Mouse (Mus musculus) hindbrain, postnatal 0 days (tissue): ENCODE measurements around the gene Gtse1. TPM values are rescaled to one million over a fixed set of nuclear protein-coding genes. Genes with fewer than 3 reads are reported as not detected.
A peak's percentile ranks its signal among the peaks of the same experiment; 100 is the strongest.

Experiments used
- ATAC-seq: fragments of 200-750 bp; cut with Nextera tagmentation; 2 replicates; pipeline ENCODE4 v1.8.0; 2017; ENCODE audit warnings: mild to moderate bottlenecking, moderate TSS enrichment, moderate library complexity
- DNase-seq: peaks from one replicate; pipeline ENCODE4 v3.0.0-alpha.2; 2015; ENCODE audit warnings: low spot score
- H3K27ac ChIP-seq: fragments of 300-500 bp; sonication (generic); 2 replicates; pipeline ENCODE4 v1.5.1; 2014; ENCODE audit warnings: mild to moderate bottlenecking
- H3K27me3 ChIP-seq: fragments of 300-500 bp; sonication (generic); 2 replicates; pipeline ENCODE4 v1.6.1; 2014; ENCODE audit warnings: low read length, mixed read lengths; ENCODE audit not compliant: insufficient read depth
- H3K36me3 ChIP-seq: fragments of 300-500 bp; sonication (generic); 2 replicates; pipeline ENCODE4 v1.6.1; 2014; ENCODE audit warnings: low read length, mixed read lengths; ENCODE audit not compliant: insufficient read depth
- H3K4me1 ChIP-seq: fragments of 300-500 bp; sonication (generic); 2 replicates; pipeline ENCODE4 v1.6.1; 2014; ENCODE audit warnings: antibody characterized with exemption, low read length, mixed read lengths; ENCODE audit not compliant: insufficient read depth
- H3K4me2 ChIP-seq: fragments of 300-500 bp; sonication (generic); 2 replicates; pipeline ENCODE4 v1.6.1; 2014; ENCODE audit warnings: low read depth, mild to moderate bottlenecking, low read length, moderate library complexity, mixed read lengths
- H3K4me3 ChIP-seq: fragments of 300-500 bp; sonication (generic); 2 replicates; pipeline ENCODE4 v1.5.1; 2014; ENCODE audit warnings: low read length
- H3K9ac ChIP-seq: fragments of 300-500 bp; sonication (generic); replicated peaks from 2 replicates; pipeline ENCODE4 v1.6.1; 2014; ENCODE audit warnings: mild to moderate bottlenecking, low read length, moderate library complexity, mixed read lengths
- H3K9me3 ChIP-seq: fragments of 300-500 bp; sonication (generic); 2 replicates; pipeline ENCODE4 v1.6.1; 2016; ENCODE audit warnings: low read length, mixed read lengths
- CTCF ChIP-seq: IDR thresholded peaks from 2 replicates; pipeline ENCODE4 v1.5.1; 2016; ENCODE audit warnings: antibody characterized with exemption, control low read depth, low read depth
- WGBS: fragments of 180-500 bp; shearing (Covaris S2); extraction: QIAGEN DNeasy Blood & Tissue Kit; methylation state at CpG from one replicate; pipeline ENCODE4 v1.1.7; 2014; 5-methylcytosine and 5-hydroxymethylcytosine counted together
- polyA plus RNA-seq: library from polyadenylated mRNA; unstranded; fragments of >200 nt; fragmentation: Nextera tagmentation; extraction: Ambion mirVana; gene quantifications from 2 replicates; pipeline ENCODE4 v1.2.1, GENCODE M21; 2015
- total RNA-seq: library from RNA; depleted of rRNA; stranded (reverse); fragments of >200 nt; gene quantifications from 2 replicates; pipeline ENCODE4 v1.2.3, GENCODE M21; 2014

Gene Gtse1
- total and polyA plus RNA-seq, 2 experiments from 2014 or later = 4.9 to 10.5 TPM

- peak; percentile 35; the same call in 1 of the 2 replicates for ATAC-seq
- H3K27me3 ChIP-seq = no peaks in the 10 kb centered on the region; the same call in 1 of the 2 replicates
- peak overlapping the region; percentile 44 for H3K4me3 ChIP-seq
- H3K9ac ChIP-seq = peak overlapping the region; percentile 67
- DNase-seq = peak; percentile 27
- H3K9me3 ChIP-seq = 0 out of 2 replicates have a peak, but pooled peaks cover 6% of the 10 kb centered on the region
- H3K27ac ChIP-seq = 0 out of 2 replicates have a peak overlapping the region, but pooled peaks have one; percentile 11
- TF ChIP-seq CTCF = peak; percentile 37
- no peaks in the 10 kb centered on the region for H3K36me3 ChIP-seq
- peak overlapping the region; percentile 88 for H3K4me2 ChIP-seq
- WGBS = 13% methylated on average over 4 of the region's 4 CpGs
- no peaks in the 10 kb centered on the region for H3K4me1 ChIP-seq
Observed at GRCm38 (mm10) chr15:85822011-85822359, 37.6 kb upstream of the Gtse1 start.

DNA sequence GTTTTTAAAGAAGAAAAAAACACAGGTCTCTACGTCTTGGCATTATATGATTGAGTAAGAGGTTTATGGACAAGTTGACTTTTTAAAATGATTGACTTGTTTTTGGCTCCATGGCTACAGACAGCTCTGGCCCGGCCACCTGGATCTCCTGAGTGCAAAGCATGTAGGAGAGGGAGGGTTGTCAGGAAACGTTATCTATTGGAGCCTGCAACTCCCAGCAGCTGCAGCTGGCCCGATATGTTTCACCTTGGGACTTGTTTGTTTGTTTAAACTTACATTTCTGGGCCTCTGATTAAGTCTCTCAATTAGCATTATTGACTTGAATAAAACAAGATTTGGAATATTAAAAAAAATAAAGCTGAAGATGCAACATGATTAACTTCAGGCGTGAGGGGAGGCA, 32.9 kb upstream of the Gtse1 start:
- no peak overlapping the region for H3K27ac ChIP-seq
- DNase-seq (no peak), ATAC-seq (no peak)
- whole genome bisulfite sequencing = 73% methylated on average over 5 of the region's 5 CpGs
- H3K27me3 ChIP-seq = no peaks in the 10 kb centered on the region
- H3K36me3 ChIP-seq = no peaks in the 10 kb centered on the region
- no peak overlapping the region for H3K4me3 ChIP-seq
- no peak overlapping the region for H3K4me2 ChIP-seq
- no peak for TF ChIP-seq CTCF
- H3K9me3 ChIP-seq = no peaks in the 10 kb centered on the region
- H3K9ac ChIP-seq = no peak overlapping the region
- peaks cover 4% of the 10 kb centered on the region; the same call in 1 of the 2 replicates for H3K4me1 ChIP-seq

- no peak for ATAC-seq
- no peak overlapping the region for H3K27ac ChIP-seq
- no peaks in the 10 kb centered on the region for H3K9me3 ChIP-seq
- no peak for TF ChIP-seq CTCF
- no peak overlapping the region for H3K4me3 ChIP-seq
- no peak for DNase-seq
- H3K4me2 ChIP-seq = no peak overlapping the region
- H3K4me1 ChIP-seq = peaks cover 7% of the 10 kb centered on the region; the same call in 1 of the 2 replicates
- 83% methylated on average over 4 of the region's 4 CpGs for WGBS
- no peaks in the 10 kb centered on the region for H3K27me3 ChIP-seq
- no peaks in the 10 kb centered on the region for H3K36me3 ChIP-seq
- no peak overlapping the region for H3K9ac ChIP-seq
Observed at GRCm38 (mm10) chr15:85828071-85828470, 31.5 kb upstream of the Gtse1 start.

DNA sequence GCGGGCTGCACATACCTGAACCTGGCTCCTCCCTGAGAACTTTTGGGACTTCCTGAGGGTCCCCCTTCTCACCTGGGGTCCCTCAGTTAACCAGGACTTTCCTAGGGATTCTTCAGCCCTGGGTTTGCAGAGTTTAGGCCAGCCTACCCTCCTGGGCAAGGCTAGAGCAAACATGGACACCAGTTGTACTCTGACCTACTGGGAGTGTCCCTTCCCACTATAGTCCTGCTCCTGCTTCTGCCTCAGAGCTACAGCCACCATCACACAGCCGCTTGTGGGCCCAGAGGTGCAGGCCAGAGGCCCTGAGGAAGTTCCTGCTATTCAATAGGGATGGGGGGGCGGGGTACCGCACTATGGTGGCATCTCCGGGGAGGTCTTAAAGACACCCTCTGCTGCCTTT, 30.1 kb upstream of the Gtse1 start:
- Histone ChIP-seq H3K4me2 (no peak overlapping the region), H3K4me3 (no peak overlapping the region), H3K9me3 (no peaks in the 10 kb centered on the region), H3K9ac (no peak overlapping the region), H3K27ac (no peak overlapping the region), H3K36me3 (no peaks in the 10 kb centered on the region), H3K4me1 (peaks cover 7% of the 10 kb centered on the region; the same call in 1 of the 2 replicates), H3K27me3 (no peaks in the 10 kb centered on the region)
- 71% methylated on average over 5 of the region's 5 CpGs for WGBS
- ATAC-seq = no peak
- no peak for DNase-seq
- no peak for TF ChIP-seq CTCF

- Histone ChIP-seq H3K9me3 (no peaks in the 10 kb centered on the region), H3K27me3 (no peaks in the 10 kb centered on the region), H3K9ac (peak within 1 kb of the TSS; percentile 45), H3K4me2 (peak within 1 kb of the TSS; percentile 76), H3K4me3 (peak within 1 kb of the TSS; percentile 44), H3K36me3 (no peaks in the 10 kb centered on the region), H3K4me1 (peaks cover 7% of the 10 kb centered on the region; the same call in 1 of the 2 replicates), H3K27ac (no peak within 1 kb of the TSS)
- TF ChIP-seq CTCF = peak; percentile 25
- ATAC-seq (peak; percentile 94), DNase-seq (peak; percentile 83)
- 2% methylated on average over 25 of the region's 27 CpGs for WGBS
Observed at GRCm38 (mm10) chr15:85831954-85832590, 27.5 kb upstream of the Gtse1 start, which contains the start of gene Ttc38. Ttc38 (plus strand) TSS chr15:85832306.

DNA sequence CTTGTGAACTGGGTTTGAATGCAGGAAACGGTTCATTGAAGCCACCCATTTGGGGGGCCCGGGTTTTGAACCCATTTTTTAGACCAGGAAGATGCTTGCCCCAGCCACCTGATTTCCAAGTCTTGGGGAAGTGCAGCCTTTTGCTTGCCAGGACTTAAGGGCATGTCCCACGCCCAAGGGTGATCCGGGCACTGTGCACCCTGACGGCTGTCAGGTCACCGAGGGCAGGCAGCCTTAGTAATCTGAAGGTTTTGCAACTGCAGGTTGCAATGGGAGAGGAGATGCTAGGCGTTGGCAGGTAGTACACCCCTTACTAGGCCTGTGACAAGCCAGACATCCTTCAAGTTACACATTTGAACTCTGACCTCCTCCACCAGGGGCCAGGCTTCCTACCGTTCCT, 26.9 kb upstream of the Gtse1 start:
- H3K27me3 ChIP-seq = no peaks in the 10 kb centered on the region
- H3K4me3 ChIP-seq = peak overlapping the region; percentile 44
- H3K36me3 ChIP-seq = no peaks in the 10 kb centered on the region
- DNase-seq (no peak), ATAC-seq (no peak)
- no peak for TF ChIP-seq CTCF
- 58% methylated on average over 8 of the region's 8 CpGs for WGBS
- peaks cover 7% of the 10 kb centered on the region; the same call in 1 of the 2 replicates for H3K4me1 ChIP-seq
- no peak overlapping the region for H3K27ac ChIP-seq
- peak overlapping the region; percentile 76 for H3K4me2 ChIP-seq
- H3K9ac ChIP-seq = peak overlapping the region; percentile 45
- H3K9me3 ChIP-seq = no peaks in the 10 kb centered on the region

DNA sequence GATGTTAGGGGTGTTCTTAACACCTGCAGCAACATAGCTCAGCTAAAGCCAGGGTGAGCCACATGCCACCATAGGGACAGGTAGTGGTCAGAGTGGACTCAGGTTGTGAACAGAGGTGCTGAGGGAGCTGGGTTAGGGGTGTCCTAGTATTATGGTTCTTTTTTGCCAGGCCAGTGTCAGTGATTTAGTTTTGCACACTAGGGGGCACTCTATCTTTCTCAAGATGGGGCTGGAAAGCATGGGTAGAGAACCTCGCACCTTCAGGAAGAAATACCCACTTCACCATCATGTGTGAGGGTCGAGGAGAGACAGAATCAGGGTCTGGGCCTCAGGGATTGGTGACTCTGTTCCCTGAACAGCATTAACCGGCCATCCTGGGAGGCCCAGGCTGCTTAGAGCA, 24.2 kb upstream of the Gtse1 start:
- H3K27me3 ChIP-seq = no peaks in the 10 kb centered on the region
- WGBS = 65% methylated on average over 3 of the region's 3 CpGs

More for the DNA sequence above, 24.2 kb upstream of the Gtse1 start:
- peaks cover 7% of the 10 kb centered on the region; the same call in 1 of the 2 replicates for H3K4me1 ChIP-seq
- H3K27ac ChIP-seq = no peak overlapping the region
- no peak overlapping the region for H3K4me3 ChIP-seq
- H3K36me3 ChIP-seq = no peaks in the 10 kb centered on the region
- ATAC-seq = no peak
- peak; percentile 30 for TF ChIP-seq CTCF
- no peak overlapping the region for H3K9ac ChIP-seq
- H3K4me2 ChIP-seq = no peak overlapping the region
- no peaks in the 10 kb centered on the region for H3K9me3 ChIP-seq
- DNase-seq = no peak
